Mouse (Mus musculus) large intestine, adult 2 months (tissue): Measurements from ENCODE around the gene Slc48a1. TPM values are rescaled to one million over a fixed set of nuclear protein-coding genes. Genes with fewer than 3 reads are reported as not detected.

Experiments used
- DNase-seq: peaks from one replicate; pipeline ENCODE4 v3.0.0-alpha.2; 2012; ENCODE audit warnings: low read depth, low spot score
- WGBS: fragments of 180-500 bp; shearing (Covaris S2); methylation state at CpG from one replicate; pipeline ENCODE4 v1.1.7; 2018; 5-methylcytosine and 5-hydroxymethylcytosine counted together
- polyA plus RNA-seq: library from polyadenylated mRNA; depleted of rRNA; stranded (reverse); fragments of >200 nt; gene quantifications from 2 replicates; pipeline ENCODE4 v1.2.3, GENCODE M21; 2012; rRNA removed

Gene Slc48a1
- polyA plus RNA-seq, 1 experiment: 27.4 TPM

DNA sequence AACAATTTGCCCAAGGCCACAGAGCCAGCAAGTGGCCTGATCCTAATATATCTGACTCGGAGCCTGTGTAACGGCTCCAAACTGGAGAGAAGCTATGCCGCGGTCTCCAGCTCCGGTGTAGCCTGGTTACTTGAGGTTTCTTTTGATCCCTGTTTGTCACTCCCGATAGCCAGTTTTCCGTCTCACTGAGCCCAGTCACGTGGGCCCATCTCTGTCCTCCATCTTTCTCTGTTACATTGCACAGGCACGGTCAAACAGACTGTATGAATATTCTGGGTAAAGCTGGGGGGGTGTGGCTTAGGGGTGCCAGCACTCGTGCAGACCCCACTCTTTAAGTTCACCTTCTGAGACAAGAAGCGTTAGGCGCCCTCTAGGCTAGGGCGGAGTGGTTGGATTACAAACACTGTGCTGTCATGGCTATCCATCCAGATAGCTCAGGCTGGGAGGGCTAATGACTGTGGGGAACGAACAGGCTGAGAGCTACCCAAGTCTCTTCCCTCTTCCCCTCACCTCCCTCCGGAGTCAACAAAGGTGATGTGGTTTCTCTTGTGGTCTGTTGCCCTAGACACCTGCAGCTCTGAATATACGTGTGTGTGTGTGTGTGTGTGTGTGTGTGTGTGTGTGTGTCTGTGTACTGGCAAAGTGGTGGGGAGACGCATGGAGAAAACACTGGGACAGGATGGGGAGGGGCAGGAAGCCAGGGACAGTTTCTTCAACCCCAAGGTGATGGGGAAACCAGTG lies 58.0 kb downstream of the Slc48a1 start:
- DNase-seq: no peak
- WGBS: 76% methylated on average over 17 of the region's 17 CpGs

DNA sequence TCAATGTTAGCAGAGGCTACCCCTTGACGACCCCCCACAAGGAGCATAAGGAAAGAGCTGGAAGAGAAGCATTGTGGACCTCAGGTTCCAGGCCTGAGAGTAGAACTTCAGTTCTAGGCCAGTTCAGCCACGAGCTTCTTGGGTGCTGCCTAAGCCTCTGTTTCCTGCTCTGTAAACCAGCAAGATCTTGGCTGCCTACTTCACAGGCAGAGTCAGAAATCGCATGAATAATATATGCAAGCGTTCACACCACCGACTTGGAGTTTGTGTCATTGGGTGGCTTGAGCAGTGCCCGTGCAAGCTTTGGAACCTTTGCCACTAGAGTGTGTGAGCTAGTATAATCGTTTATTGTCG lies 58.6 kb downstream of the Slc48a1 start:
- 32% methylated on average over 8 of the region's 8 CpGs for WGBS
- no peak for DNase-seq

DNA sequence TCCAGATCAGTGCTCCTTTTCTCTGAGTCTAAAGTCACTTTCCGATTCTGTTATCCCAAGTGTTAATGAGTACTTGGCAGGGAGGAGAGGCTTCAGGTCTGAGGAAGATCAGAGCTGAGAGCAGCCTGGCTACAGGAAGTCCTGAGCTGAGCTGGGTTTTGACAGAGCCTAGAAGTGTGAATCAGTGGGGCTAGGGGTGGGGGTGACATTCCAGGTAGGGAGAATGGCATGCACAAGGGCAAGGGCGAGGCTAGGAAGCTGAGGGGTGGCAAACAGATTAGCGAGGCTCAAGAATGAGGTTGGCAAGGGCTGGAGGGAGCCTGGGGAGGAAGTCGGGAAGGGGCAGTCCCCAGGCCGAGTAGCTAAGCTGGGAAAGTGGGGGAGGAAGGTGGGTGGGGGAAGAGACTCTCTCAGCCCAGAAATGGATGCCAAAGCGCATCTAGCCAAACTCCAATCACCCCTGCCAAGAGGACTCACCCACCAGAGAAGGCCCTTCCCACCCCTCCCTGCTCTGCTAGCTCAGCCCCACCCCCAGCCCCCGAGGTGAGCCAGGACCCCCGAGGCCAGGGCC lies 59.3 kb downstream of the Slc48a1 start:
- 3% methylated on average over 8 of the region's 8 CpGs for WGBS
- no peak for DNase-seq

DNA sequence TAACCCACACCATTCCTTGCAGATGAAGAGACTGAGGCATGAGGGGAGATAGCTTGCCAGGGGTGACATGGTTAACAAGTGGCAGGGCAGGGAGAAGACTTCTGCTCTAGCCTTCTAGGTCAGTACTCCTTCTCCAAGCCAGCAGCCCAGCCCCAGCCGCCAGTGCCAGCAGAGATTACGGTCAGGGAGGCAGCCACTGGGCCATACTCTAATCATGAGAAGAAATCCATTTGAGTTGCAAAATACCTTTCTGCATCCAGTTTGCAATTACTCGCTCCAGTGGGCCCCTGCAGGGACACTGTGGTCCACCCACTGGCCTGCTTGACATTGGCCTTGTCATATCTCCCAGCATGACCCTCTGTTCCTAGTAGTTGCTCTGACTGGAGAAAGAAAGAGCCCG lies 60.1 kb downstream of the Slc48a1 start:
- WGBS: 67% methylated on average over 4 of the region's 4 CpGs
- no peak for DNase-seq

DNA sequence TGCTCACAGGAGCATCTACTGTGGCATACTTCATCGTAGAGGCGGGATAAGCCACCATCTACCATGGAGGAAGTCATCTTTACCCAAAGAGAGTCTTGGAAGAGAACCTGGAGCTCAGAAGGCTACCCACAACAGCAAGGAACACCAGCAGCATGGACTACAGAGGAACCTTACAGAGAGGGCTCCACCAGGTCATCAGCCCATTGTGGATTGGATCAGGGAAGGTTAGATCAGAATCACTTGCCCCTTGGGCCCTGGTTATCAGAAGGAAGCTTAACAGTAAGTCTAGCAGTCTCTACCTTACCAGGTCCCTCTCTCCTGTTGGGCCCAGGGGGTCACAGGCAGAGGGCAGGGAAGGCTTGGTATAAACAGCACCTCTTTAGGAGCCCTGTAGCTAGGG lies 60.7 kb downstream of the Slc48a1 start:
- no peak for DNase-seq
- 96% methylated on average over 2 of the region's 2 CpGs for WGBS

DNA sequence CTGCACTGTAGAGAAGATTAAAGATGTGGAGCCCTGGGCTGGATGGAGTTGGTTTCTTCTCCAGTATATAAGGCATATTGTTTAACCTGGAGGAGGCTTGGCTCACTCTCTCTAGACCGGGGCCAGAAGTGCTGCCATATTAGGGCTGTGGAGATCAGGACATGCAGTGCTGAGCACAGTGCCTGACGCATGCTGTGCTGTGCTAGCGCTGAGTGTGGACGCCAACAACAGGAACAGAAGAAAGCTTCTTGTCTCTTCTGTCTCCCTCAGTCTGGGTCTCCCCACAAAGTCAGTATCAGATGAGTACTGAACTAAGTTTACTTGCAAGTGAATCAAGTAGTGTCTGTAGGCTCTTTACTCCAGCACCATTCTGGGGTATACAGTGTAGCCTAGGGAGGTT lies 61.2 kb downstream of the Slc48a1 start:
- 82% methylated on average over 4 of the region's 4 CpGs for WGBS

DNA sequence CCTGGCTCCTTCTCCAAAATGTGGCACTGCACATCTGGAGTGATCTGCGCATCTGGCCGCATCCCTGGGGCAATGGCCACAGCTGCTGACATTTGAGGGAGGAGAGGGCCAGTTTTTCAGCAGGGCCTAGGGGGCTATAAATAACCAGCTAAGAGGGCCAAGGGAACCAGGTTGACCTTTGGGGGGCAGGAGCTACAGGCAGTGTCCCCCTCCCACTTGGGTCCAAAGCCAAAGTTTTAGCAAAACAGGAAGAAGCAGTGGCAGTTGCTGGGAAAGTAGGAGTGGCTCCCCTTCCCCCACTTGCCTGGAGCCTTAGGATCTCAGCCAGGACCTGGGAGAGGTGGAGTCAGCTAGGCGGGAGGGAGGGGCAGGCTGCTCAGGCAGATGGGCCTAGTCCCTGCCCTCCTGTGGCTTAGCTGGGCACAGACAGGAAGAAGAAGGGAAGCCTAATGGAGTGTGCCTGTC lies 61.7 kb downstream of the Slc48a1 start:
- WGBS: 21% methylated on average over 3 of the region's 3 CpGs
- DNase-seq: peak; percentile 53

More for the DNA sequence above, 61.2 kb downstream of the Slc48a1 start:
- no peak for DNase-seq

DNA sequence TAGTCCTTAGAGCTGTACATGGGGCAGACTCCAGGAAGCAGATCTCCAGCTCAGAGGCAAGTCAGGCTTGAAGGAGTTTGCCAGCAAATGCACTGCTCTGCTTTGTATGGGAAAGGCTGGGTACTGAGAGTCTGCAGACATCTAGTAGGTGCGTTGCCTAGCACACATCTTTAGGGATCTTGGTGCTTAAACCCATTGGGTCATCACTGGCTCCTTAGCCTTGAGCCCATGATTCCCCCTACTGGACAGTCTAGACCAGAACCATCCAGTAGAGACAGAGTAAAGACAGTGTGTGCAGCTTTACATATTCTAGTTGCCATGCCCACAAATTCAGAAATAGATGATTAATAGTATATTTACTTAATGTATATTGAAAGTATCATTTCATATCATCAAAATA lies 62.5 kb downstream of the Slc48a1 start:
- no peak for DNase-seq
- 69% methylated on average over 1 of the region's 1 CpGs for WGBS

DNA sequence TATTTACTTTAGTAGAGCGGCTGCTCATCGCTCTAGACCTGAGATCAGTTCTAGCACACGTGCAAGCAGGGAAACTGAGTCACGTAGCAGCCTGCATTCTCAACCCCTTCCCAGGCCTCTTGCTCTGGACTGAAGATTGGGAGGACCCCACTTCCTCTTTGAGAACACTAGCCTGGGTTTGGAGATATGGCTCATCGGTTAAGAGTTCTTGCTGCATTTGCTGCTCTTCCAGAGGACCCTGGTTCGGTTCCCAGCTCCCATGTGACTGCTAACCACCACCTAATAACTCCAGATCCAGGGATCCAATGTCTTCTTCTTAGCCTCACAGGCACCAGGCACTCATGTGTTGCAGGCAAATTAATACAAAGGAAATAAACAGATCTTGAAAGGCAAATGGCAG lies 63.1 kb downstream of the Slc48a1 start:
- 94% methylated on average over 6 of the region's 6 CpGs for WGBS
- no peak for DNase-seq

DNA sequence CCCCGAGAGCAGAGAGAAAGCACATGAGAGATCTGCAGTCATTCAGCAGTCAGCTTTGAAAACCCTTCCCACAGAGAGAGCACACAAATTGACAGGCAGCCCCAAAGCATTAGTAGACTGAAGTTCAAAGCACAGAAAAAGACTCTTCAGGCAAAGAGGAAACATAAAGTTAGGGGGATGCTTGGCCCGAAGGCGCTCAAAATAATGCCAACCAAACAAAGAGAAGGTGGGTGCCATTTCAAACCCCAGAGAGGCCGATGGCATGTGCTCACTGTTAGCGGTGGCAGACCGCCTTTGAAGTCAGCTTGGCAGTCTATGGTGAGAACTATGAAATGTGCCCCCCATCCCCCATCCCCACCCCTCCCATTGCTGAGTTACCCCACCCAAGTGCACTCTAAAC lies 63.7 kb downstream of the Slc48a1 start:
- DNase-seq: no peak
- WGBS: 88% methylated on average over 6 of the region's 6 CpGs

Other genes with a start within 250 kb of the Slc48a1 start
- gene Rpap3, start 72.7 kb upstream of the Slc48a1 start, polyA plus RNA-seq: 2.4 and 3.3 TPM in 2 replicates
- gene Endou, start 47.2 kb upstream of the Slc48a1 start, polyA plus RNA-seq: 0.66 and 0.99 TPM in 2 replicates
- 16.3 and 18.9 TPM in 2 replicates for gene Rapgef3, start 10.5 kb upstream of the Slc48a1 start, polyA plus RNA-seq
- 22.9 and 23.1 TPM in 2 replicates for gene Hdac7, start 66.0 kb downstream of the Slc48a1 start, polyA plus RNA-seq
- gene Vdr, start 132.1 kb downstream of the Slc48a1 start, polyA plus RNA-seq: 93.3 and 165 TPM in 2 replicates
- 26.5 and 28.6 TPM in 2 replicates for gene Tmem106c, start 185.7 kb downstream of the Slc48a1 start, polyA plus RNA-seq
- gene Col2a1, start 226.2 kb downstream of the Slc48a1 start, polyA plus RNA-seq: not detected in 2 replicates